Mouse (Mus musculus): Measurements from ENCODE around the gene Prkd3.

Gene Prkd3

DNA sequence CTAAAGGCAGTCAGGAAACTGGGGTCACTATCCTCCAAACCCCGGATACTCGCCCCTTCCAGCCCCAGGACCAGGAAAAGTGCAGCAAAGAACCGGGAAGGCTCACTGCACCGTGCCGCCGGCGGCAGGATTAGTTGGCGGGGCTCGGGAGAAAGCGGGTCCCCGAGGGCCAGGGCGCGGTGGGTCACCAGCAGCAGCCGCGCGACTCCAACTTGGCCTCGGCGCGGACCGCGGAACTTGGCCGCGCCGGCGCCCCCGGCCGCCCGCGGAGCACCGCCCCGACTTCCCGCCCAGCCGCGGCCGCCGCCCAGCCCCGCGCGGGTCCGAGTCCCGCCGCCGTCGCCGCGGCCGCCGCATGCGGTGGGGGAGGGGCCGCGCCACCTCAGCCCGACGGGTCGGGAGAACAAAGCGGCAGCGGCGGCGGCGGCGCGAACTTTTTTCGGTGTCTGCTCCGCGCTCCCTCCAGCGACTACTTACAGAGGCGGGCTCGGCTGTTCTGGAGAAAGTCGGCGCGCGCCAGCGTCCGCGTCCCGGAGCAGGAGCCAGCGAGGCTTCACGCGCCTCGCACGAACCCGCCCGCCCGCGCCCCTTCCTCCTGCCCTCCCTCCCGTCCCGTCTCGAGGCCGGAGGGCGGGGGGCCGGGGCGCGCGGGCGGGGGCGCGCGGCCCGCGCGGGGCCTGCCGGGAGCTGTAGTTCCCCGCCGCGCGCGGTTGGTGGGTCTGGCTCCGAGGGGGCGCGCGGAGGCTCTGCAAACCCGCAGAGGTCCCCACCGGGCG is at the start of gene Prkd3:
Gene Prkd3 (minus strand): TSS at position 609 of the 776 bp plus-strand sequence.
- in situ Hi-C loops (cut with MboI; ENCODE audit: low sequenced_read_pairs) = no loop called here

DNA sequence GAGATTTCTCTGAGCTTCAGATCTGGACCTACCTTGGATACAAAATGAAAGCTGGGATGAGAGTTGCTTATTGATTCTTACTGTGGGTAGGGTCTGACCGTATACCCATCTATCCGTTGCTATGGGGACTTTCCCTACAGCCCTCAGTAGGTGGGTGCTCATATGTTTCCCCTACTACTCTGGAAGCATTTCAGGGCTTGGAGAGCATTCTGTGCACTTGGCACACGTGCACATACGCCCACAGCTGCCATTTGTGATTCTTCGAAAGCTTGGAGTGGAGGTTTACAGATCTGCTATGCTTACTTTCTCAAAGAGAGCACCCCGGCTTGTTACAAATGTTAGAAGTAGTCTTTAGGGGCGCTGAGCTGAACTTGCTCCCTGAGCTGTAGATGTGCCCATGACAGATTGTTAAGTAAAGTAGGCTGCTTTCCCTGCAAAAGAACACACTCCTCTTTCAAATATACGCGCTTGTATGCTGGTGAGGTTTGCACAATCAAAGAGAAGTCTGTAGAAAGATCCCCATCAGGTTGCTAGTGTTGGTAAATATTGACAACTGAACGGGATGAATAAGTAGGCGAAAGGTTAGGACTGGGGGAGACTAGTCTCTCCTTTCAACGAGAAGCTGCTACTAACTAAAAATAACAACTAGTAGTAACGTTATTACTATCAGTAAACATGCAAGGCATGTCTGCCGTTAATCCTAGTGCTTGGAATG is 49.3 kb upstream of the Prkd3 start:
- in situ Hi-C loops (cut with MboI; ENCODE audit: low sequenced_read_pairs) = no loop called here

DNA sequence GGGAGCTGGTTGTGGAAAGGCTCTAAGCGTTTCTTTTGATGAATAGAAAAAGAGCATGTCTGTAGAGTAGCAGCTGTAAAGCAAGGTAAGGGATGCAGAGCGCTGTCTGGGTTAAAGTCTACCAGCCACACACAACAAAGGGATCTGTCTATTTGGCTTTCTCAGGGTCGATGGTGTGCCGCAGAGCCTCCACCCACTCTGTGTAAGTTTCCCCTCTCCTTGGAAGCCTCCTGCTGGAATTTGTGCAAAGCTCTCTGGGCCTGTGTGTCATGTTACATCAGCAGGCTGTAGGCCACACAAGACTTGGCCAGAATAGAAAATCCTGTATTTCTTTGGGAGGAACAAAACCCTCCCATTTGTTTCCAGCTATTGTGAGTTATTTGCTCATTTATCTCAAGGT is 48.4 kb upstream of the Prkd3 start:
- in situ Hi-C loops (cut with MboI; ENCODE audit: low sequenced_read_pairs) = no loop called here

DNA sequence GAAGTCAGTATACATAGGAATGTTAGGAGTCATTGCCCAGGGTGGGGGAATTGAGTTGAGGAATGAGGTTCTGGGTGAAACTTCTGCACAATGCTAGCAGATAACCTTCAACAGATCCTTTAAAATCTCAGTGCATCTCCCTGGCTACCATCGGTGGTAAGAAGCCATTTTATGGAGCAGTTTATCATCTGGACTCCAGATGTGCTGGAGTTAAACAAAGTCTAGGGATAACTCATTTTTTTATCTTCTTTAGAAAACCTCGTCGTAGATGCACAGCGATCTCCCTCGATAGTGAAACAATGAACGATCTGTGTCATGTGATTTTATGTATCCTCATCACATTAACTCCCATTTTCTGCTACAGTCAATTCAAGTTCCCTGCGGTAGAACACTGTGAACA is 48.0 kb upstream of the Prkd3 start:
- in situ Hi-C loops (cut with MboI; ENCODE audit: low sequenced_read_pairs) = no loop called here

DNA sequence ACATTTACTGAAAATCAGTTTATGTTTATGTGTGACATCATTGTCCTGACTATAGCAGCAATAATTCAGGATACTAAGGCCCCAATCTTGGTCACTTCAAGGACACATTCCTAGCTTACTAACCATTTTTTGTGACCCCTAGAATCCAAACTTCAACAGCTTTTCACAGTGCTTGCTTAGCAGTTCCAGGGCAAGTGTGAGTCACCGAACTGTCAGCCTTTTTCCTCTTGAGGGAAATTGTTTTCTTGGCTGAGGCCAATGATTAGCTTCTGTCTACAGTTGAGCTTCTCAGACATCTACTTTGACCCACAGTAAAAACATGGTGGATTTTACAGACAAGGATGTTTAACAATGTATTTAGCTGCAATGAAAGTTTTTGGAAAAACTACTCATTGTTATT is 43.6 kb upstream of the Prkd3 start:
- in situ Hi-C loops (cut with MboI; ENCODE audit: low sequenced_read_pairs) = no loop called here

DNA sequence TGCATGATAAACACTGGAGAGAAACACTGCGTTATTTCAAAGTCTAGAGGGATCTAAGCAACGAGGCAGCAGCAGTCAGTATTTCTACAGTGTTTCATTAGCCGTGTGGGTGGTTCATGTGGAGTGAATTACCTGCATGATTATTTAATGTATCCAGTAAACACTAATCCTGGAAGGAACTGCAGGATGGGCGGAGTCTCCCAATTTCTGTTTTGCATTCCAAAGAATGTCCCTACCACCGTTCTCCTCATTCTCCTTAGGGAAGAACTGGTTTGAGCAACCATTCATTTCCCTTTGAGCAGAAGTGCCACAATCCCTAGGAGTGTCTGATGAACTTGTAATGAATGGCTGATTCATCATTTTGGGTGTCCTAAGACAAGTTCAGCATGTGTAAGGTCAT is 39.6 kb upstream of the Prkd3 start:
- in situ Hi-C loops (cut with MboI; ENCODE audit: low sequenced_read_pairs) = no loop called here

DNA sequence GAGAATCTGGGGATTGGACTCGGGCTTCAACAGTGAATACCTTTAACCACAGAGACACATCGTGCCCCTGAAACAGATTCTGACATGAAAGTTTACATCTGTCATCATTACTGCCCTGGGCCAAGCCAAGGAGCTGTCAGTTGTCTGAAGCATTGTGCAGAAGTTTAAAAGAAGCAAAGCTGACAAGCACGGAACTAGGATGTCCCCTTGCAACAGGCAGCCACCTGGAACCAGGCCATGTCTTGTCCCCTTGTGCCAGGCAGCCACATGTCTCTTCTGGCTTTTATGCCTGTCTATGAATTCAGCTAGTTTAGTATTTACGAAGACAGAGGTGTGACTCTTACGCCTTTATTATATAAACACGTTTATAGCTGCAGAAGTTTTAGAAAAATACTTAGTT is 37.7 kb upstream of the Prkd3 start:
- in situ Hi-C loops (cut with MboI; ENCODE audit: low sequenced_read_pairs) = no loop called here

DNA sequence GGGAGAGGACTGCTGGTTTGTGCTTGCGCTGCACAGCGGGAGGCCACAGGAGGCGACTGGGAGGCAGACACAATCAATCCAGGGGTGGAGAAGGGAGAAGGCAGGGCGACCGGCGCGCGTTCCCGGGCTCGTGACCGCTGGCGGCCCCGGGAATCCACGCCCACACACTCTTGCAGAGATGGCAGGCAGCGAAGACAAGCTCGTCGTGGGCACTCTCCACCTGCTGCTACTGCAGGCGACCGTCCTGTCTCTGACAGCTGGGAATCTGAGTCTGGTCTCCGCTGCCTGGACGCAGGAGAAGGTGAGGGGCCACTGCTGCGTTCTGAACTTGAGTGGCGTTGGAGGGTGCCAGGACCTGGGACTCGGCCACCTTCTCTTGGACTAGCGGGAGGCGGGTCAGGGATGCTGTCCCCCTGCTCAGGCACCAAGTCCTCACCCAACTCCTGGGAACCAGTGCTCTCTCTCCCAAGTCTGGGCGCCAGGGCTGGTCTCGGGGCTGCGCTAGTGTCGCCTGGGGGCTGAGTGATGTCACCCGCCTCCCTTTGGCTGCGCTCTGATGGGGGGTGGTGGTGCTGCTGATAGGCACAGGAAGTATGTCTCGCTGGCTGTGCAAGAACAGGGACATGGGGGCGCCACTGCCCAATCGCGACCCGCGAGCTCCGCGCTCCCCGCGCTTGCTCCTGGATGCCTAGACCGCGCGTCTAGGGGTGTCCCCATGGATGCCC is 31.6 kb upstream of the Prkd3 start:
- in situ Hi-C loops (cut with MboI; ENCODE audit: low sequenced_read_pairs) = no loop called here

DNA sequence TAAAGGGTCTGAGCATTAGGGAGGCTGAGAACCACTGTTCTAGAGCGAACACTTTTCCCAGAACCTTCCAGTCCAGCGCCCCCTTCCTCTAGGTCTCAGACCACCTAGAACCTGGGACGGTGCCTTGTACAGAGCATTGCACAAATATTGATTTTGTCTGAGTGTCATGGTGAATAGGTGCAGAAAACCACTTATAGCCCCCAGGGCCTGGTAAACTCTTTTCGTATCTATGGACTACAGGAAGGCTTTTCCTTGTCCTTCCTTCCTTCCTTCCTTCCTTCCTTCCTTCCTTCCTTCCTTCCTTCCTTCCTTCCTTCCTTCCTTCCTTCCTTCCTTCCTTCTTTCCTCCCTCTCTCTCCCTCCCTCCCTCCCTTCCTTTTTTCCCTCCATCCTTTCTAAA is 31.0 kb upstream of the Prkd3 start, which contains the start of gene Qpct:
Gene Qpct (plus strand): TSS at position 301 of the 400 bp plus-strand sequence.
- in situ Hi-C loops (cut with MboI; ENCODE audit: low sequenced_read_pairs) = no loop called here

DNA sequence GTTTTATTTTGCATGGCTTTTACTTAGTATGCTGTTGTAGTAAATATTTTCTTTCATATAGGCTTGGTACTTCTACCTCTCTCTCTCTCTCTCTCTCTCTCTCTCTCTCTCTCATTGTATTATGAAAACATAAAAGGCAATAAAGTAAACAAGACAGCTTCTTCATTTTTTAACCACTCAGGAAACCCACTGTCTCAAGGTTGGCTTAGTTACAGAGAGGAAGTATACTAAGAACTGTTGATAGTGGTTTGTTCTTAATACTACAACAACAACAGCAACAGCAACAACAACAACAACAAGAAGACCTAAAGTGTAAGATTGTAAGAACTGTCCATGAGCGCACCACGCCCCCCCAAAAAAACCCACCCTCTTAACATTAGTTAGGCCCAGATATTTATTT is 23.1 kb upstream of the Prkd3 start:
- in situ Hi-C loops (cut with MboI; ENCODE audit: low sequenced_read_pairs) = no loop called here

DNA sequence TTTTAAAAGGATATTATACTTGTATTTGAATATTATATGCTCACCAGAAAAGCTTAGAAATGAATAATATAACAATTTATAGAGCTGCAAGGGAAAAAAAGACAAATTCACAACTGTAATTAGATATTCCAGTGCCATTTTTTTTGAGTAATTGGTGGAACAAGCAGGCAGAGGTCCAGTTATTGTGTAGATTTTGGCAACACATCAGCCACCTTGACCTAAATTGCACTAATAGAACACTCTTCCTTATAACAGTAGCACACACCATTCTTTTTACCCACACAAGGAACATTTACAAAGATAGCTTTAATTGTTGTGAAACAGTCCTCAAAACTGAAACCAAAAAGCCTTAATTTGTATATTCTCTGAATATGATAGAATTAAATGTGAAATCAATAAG is 19.0 kb upstream of the Prkd3 start:
- in situ Hi-C loops (cut with MboI; ENCODE audit: low sequenced_read_pairs) = no loop called here

DNA sequence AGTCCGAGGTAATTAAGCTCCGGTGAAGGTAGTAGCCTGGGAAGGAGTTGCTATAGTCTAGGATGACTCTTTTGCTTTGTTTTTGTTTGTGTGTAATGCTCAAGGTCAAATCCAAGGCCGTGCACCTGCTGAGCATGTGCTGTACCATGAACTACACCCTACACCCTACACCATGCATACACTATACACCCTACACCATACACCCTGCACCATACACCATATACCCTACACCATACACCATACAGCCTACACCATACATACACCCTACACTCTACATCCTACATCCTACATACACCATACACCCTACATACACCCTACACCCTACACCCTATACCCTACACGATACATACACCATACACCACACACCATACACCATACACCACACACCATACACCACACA is 12.2 kb upstream of the Prkd3 start:
- in situ Hi-C loops (cut with MboI; ENCODE audit: low sequenced_read_pairs) = no loop called here

DNA sequence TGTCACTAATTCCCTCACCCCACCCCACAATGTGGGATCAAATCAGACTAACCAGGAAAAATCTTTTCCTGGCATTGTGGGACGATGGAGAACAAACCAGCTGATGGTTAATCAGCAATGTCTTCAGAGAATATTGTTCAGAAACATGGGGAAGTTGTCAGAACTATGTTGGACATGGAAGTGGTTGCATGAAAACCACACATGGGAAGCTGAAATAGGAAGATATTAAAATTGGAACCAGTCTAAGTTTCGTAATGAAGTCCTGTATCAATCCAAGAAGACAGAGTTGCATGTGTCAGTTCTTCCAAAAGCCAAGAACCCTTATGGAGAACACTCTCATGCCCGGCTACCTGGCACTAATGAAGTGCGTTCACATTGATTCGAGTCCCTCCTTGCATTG is 11.0 kb upstream of the Prkd3 start:
- in situ Hi-C loops (cut with MboI; ENCODE audit: low sequenced_read_pairs) = no loop called here

DNA sequence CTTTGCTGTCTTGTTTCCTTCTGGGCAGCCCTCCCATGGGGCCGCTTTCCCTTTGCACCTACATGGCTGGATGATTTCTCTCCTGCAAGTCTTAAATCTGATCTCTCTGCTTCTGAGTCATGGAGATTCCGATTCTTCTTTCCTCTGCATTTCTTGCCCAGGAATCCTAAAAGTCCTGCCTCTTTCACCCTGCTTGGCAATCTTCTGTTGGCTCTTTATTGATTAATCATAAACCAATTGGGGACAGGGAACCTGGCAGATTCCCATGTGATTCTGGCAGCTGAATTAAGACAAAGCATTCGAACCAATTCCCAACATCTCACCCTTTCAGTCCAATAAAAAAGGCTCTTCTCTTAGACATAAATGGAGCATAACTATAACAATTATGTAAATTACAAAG is 8.6 kb upstream of the Prkd3 start:
- in situ Hi-C loops (cut with MboI; ENCODE audit: low sequenced_read_pairs) = no loop called here

DNA sequence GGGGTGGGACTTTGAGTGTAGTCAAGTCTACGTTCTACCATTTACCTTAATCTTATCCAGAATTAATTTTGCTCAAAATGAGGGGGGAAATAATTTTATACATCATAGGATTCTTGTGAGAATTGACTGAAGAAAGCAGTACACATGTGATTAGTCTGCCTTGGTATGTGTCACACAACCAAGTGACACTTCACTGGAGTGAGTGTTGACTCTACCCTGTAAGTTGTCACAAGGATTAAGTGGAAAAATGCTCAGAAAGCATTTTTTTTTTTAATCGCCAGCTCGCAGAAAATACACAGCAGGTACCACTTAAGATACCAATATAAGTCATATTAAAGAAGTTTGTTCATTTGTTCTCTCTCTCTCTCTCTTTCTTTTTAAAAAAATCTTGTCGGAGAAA is 3.9 kb upstream of the Prkd3 start:
- in situ Hi-C loops (cut with MboI; ENCODE audit: low sequenced_read_pairs) = no loop called here

DNA sequence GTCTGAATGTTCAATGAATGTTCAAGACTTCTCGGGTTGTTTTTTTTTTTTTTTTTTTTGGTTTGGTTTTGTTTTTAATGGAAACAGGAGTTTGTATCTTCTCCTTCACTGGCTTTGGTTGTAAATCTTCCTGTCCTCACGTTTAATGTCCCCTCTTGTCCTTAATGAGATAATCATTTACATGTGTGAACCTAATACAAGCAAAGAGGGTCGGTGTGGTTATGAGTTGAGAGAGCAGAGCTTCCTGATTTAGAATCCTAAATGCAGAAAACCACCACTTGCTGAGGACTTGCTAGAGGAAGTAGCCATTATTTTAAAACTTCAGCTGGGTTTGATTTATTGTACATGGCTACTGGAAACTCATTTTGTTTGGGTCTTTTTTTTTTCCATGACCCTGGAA is 2.1 kb upstream of the Prkd3 start:
- in situ Hi-C loops (cut with MboI; ENCODE audit: low sequenced_read_pairs) = no loop called here

DNA sequence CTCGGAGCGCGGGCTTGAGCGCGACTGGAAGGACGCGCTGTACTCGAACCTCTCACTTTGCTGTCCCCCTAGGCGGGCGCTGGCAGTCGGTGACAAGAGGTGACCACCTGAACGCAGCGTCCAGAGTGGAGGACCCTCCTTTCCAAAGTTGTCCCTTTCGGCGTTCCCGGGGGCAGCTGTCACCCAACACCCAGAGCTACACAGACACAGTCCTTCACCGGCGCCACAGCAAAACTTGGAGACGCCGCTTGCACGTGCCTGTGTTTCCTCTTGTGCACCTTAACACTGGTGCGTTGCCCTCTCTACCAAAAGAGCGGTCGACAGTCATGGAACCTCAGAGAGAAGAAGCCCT is 344 bp upstream of the Prkd3 start:
- in situ Hi-C loops (cut with MboI; ENCODE audit: low sequenced_read_pairs) = no loop called here

DNA sequence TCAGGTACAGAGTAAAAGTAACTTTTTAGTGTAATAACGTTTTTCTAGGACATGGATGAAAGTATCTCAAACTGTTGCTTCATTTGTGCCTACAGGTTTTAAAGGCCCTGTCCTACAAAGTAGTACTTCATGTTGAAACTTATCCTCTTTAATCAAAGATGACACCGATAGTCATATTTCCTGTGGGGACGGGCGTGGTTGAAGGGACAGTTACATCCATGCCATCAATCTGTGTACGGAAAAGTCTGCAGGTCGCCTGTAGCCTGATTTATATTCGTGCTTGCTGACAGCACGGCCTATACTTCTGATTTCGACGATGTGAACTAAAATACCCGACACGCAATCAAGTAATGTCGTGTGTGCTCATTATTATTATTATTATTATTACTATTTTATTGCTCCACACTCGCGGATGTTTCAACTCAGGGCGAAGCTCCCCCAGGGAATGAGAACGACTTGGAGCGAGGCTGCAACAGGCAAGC is 849 bp downstream of the Prkd3 start:
- in situ Hi-C loops (cut with MboI; ENCODE audit: low sequenced_read_pairs) = no loop called here

DNA sequence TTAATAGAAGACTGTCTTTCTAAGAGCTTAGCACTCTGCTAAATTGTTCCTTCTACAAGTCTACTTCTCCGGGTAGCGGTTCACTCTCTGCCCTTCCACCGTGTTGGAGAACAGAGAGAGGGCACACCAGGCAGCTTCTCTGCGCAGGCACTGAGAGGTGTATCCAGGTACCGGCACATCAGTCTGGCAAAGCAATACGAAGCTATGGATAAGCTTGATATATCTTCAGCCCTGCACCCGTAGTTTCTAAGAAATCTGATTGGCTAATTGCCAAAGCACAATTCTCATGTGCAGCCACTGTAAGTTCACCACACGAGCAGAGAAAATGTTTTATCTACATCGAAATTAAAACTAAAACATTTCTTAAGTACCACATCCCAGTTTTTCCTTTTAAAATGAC is 2.2 kb downstream of the Prkd3 start:
- in situ Hi-C loops (cut with MboI; ENCODE audit: low sequenced_read_pairs) = no loop called here

DNA sequence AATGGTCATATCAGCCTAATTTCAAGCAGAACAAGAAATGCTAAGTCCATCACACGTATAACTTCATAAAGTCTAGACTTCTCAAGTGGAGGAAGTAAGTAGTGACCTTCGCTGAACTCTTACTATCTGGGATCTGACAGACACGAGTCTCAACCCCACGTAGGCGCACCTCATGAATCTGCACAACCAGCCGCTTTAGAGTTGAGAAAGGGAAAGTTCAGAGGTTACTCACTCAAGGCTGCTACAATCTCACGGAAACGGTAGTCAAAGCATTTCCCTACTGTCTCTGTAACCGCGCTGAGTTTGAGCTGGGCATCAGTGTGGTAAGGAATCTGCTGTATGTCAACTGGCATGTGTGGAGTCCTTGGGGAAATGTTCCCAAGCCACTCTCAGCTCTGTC is 4.8 kb downstream of the Prkd3 start:
- in situ Hi-C loops (cut with MboI; ENCODE audit: low sequenced_read_pairs) = no loop called here

DNA sequence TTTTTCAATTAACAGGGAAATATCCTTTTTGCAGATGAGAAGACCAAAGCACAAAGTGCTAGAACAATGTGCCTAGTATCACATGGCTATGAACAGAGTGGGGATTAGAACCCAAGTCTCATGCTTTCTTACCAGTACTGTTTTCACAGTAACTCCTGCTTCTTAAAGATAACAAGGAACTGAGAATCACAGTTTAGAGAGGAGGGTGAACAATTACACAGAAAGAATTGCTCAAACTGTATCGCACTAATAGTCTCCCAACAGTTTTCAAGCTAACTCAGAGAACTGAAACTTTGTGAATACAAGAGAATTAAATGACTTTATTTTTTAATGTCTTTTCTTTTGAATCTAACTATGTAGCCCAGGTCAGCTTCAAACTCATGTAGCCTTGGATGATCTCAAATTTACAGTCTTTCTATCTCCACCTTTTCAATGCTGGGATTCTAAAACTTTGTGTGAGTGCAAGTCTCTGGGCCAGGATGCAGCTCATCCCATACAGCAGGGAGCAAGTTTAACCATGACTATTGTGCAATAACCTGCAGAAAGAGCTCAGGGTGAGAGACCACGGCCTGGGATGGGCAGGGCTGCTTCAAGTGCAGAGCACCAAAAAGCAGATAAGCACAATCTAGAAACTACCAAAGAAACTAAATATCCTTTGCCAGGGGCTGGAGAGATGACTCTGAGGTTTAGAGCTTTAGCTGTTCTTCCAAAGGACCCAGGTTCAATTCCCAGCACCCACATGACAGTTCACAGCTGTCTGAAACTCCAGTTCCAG is 5.5 kb downstream of the Prkd3 start:
- in situ Hi-C loops (cut with MboI; ENCODE audit: low sequenced_read_pairs) = no loop called here
